Mouse (Mus musculus): ENCODE measurements around the gene Tnrc18. TPM values are rescaled to one million over a fixed set of nuclear protein-coding genes. Genes with fewer than 3 reads are reported as not detected.
A peak's percentile ranks its signal among the peaks of the same experiment; 100 is the strongest.

Gene Tnrc18
- total and polyA plus RNA-seq, 2 experiments, result 4.0 to 17.8 TPM

DNA sequence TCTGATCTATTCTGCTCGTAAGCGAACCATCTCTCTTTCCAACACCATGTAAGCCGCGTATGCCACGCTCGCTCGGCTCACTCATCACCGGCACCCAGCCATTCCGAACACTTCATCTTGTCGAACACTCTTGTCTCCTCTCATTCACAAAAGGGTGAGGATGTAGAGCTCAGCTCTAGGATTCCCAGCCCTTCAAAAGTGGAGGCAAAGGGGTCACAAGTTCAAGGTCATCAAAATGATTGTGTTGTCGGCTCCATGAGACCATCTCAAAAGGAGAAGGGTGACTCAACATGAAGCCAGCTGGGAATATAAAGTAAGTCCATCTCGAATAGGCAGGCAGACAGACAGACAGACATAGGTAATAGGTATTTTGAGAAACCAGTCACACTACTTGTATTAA, 19.3 kb downstream of the Tnrc18 start:
- 88% methylated on average over 12 of the region's 12 CpGs for whole genome bisulfite sequencing
- H3K27me3 ChIP-seq (ENCODE audit: control insufficient read depth, insufficient read depth, low read length), result no peaks in the 10 kb centered on the region
- H3K79me2 ChIP-seq (ENCODE audit: control insufficient read depth, insufficient read depth, low read length), result peaks cover 88% of the 10 kb centered on the region
- H3K4me1 ChIP-seq (ENCODE audit: control insufficient read depth, insufficient read depth, low read length), result no peaks in the 10 kb centered on the region; the same call in 1 of the 2 replicates
- TF ChIP-seq POLR2A (IDR thresholded peaks at IDR 0.05; ENCODE audit: extremely low read depth, insufficient read depth, low read length) (no peak), CTCF (IDR thresholded peaks at IDR 0.05; ENCODE audit: low read depth, low read length) (no peak)
- H3K27ac ChIP-seq (replicated peaks; ENCODE audit: insufficient read depth, low read depth, low read length), result no peak overlapping the region
- no peak overlapping the region for H3K4me3 ChIP-seq (ENCODE audit: insufficient read depth, low read depth, low read length)
- H3K36me3 ChIP-seq (ENCODE audit: control insufficient read depth, insufficient read depth, low read length), result no peaks in the 10 kb centered on the region
- H3K9ac ChIP-seq (ENCODE audit: low read depth, low read length), result no peak overlapping the region
- no peak for DNase-seq (ENCODE audit: extremely low read depth, low read depth, low spot score)

DNA sequence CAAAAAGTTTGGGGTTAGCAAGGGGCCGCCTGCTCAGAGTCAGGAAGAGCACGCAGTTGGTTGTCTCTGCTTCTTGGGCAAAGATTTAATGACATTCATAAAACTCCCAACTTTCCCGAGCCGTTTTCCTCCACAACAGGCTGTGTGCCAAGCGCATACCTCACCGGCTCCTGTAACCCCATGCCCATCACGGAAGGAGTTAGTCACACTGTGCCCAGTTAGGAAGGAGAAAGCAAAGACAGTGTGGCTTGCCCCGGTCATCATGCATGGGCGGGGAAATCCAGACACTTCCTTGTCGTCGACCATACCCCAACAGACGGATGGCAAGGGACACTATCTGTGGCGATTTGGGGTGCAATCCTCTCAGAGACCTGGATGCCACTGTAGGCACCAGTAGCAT, 19.8 kb downstream of the Tnrc18 start:
- TF ChIP-seq CTCF (IDR thresholded peaks at IDR 0.05; ENCODE audit: low read depth, low read length) (no peak), POLR2A (IDR thresholded peaks at IDR 0.05; ENCODE audit: extremely low read depth, insufficient read depth, low read length) (no peak)
- Histone ChIP-seq H3K27ac (replicated peaks; ENCODE audit: insufficient read depth, low read depth, low read length) (no peak overlapping the region), H3K9ac (ENCODE audit: low read depth, low read length) (no peak overlapping the region), H3K4me3 (ENCODE audit: insufficient read depth, low read depth, low read length) (no peak overlapping the region), H3K27me3 (ENCODE audit: control insufficient read depth, insufficient read depth, low read length) (no peaks in the 10 kb centered on the region), H3K4me1 (ENCODE audit: control insufficient read depth, insufficient read depth, low read length) (no peaks in the 10 kb centered on the region; the same call in 1 of the 2 replicates), H3K36me3 (ENCODE audit: control insufficient read depth, insufficient read depth, low read length) (no peaks in the 10 kb centered on the region), H3K79me2 (ENCODE audit: control insufficient read depth, insufficient read depth, low read length) (peaks cover 89% of the 10 kb centered on the region)
- WGBS, result 80% methylated on average over 13 of the region's 13 CpGs
- no peak for DNase-seq (ENCODE audit: extremely low read depth, low read depth, low spot score)

DNA sequence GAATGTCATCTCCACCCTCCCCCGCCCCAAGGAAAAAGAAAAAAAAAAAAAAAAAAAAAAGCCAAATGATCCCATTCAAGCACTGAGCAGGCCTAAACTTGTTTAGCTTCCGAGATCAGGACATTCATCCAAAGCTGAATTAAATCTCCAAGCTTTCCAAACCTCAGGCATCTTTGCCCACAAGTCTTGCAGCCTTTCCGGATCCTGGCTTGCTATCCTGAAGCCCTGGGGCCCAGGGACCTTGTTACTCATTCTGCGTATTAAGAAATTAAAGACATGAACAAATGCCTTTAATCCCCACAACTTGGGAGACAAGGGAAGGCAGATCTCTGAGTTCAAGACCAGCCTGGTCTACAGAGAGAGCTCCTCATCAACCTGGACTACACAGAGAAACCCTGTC, 20.5 kb downstream of the Tnrc18 start:
- no peaks in the 10 kb centered on the region for H3K36me3 ChIP-seq (ENCODE audit: control insufficient read depth, insufficient read depth, low read length)
- no peak for DNase-seq (ENCODE audit: extremely low read depth, low read depth, low spot score)
- H3K4me1 ChIP-seq (ENCODE audit: control insufficient read depth, insufficient read depth, low read length), result no peaks in the 10 kb centered on the region; the same call in 1 of the 2 replicates
- no peak overlapping the region for H3K27ac ChIP-seq (replicated peaks; ENCODE audit: insufficient read depth, low read depth, low read length)
- WGBS, result 98% methylated on average over 4 of the region's 4 CpGs
- TF ChIP-seq POLR2A (IDR thresholded peaks at IDR 0.05; ENCODE audit: extremely low read depth, insufficient read depth, low read length) (no peak), CTCF (IDR thresholded peaks at IDR 0.05; ENCODE audit: low read depth, low read length) (no peak)
- H3K4me3 ChIP-seq (ENCODE audit: insufficient read depth, low read depth, low read length), result no peak overlapping the region
- no peak overlapping the region for H3K9ac ChIP-seq (ENCODE audit: low read depth, low read length)
- H3K79me2 ChIP-seq (ENCODE audit: control insufficient read depth, insufficient read depth, low read length), result peaks cover 88% of the 10 kb centered on the region
- no peaks in the 10 kb centered on the region for H3K27me3 ChIP-seq (ENCODE audit: control insufficient read depth, insufficient read depth, low read length)

GRCm38 (mm10) chr5:142794582-142794981, 22.9 kb downstream of the Tnrc18 start:
- peak overlapping the region; percentile 47; the same call in 1 of the 2 replicates for H3K4me3 ChIP-seq (ENCODE audit: insufficient read depth, low read depth, low read length)
- TF ChIP-seq POLR2A (IDR thresholded peaks at IDR 0.05; ENCODE audit: extremely low read depth, insufficient read depth, low read length), result no peak
- no peak for TF ChIP-seq CTCF (IDR thresholded peaks at IDR 0.05; ENCODE audit: low read depth, low read length)
- H3K79me2 ChIP-seq (ENCODE audit: control insufficient read depth, insufficient read depth, low read length), result peaks cover 77% of the 10 kb centered on the region
- H3K27ac ChIP-seq (replicated peaks; ENCODE audit: insufficient read depth, low read depth, low read length), result peak overlapping the region; percentile 30; the same call in 1 of the 2 replicates
- H3K4me1 ChIP-seq (ENCODE audit: control insufficient read depth, insufficient read depth, low read length), result no peaks in the 10 kb centered on the region; the same call in 1 of the 2 replicates
- 79% methylated on average over 13 of the region's 13 CpGs for WGBS
- H3K9ac ChIP-seq (ENCODE audit: low read depth, low read length), result peak overlapping the region; percentile 39
- H3K27me3 ChIP-seq (ENCODE audit: control insufficient read depth, insufficient read depth, low read length), result no peaks in the 10 kb centered on the region
- peaks cover 1% of the 10 kb centered on the region; the same call in 1 of the 2 replicates for H3K36me3 ChIP-seq (ENCODE audit: control insufficient read depth, insufficient read depth, low read length)
- peak; percentile 35 for DNase-seq (ENCODE audit: extremely low read depth, low read depth, low spot score)

DNA sequence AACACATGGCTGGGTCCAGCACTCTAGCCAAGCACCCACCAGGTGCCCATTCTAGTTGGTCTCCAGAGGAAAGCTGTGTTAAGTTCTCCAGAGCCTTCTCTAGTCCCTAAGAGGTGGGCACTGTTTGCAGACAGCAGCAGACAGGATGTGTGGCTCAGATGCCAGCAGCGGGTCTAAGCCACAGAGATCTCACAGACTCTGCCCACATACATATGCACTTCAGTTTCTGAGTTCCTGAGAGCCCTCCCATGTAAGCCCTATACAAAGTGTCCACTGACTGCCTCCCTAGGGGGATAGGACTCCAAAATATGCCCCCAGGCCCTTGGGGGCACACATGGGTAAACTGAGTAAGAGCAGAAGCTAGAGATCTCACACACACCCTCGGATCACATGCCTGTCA, 23.3 kb downstream of the Tnrc18 start:
- peaks cover 73% of the 10 kb centered on the region for H3K79me2 ChIP-seq (ENCODE audit: control insufficient read depth, insufficient read depth, low read length)
- H3K9ac ChIP-seq (ENCODE audit: low read depth, low read length), result peak overlapping the region; percentile 39; the same call in 1 of the 2 replicates
- H3K4me1 ChIP-seq (ENCODE audit: control insufficient read depth, insufficient read depth, low read length), result no peaks in the 10 kb centered on the region; the same call in 1 of the 2 replicates
- H3K36me3 ChIP-seq (ENCODE audit: control insufficient read depth, insufficient read depth, low read length), result peaks cover 4% of the 10 kb centered on the region; the same call in 1 of the 2 replicates
- WGBS, result 85% methylated on average over 2 of the region's 2 CpGs
- H3K4me3 ChIP-seq (ENCODE audit: insufficient read depth, low read depth, low read length), result peak overlapping the region; percentile 47; the same call in 1 of the 2 replicates
- TF ChIP-seq POLR2A (IDR thresholded peaks at IDR 0.05; ENCODE audit: extremely low read depth, insufficient read depth, low read length), result no peak
- no peak for TF ChIP-seq CTCF (IDR thresholded peaks at IDR 0.05; ENCODE audit: low read depth, low read length)
- no peak for DNase-seq (ENCODE audit: extremely low read depth, low read depth, low spot score)
- H3K27me3 ChIP-seq (ENCODE audit: control insufficient read depth, insufficient read depth, low read length), result no peaks in the 10 kb centered on the region
- no peak overlapping the region for H3K27ac ChIP-seq (replicated peaks; ENCODE audit: insufficient read depth, low read depth, low read length)

DNA sequence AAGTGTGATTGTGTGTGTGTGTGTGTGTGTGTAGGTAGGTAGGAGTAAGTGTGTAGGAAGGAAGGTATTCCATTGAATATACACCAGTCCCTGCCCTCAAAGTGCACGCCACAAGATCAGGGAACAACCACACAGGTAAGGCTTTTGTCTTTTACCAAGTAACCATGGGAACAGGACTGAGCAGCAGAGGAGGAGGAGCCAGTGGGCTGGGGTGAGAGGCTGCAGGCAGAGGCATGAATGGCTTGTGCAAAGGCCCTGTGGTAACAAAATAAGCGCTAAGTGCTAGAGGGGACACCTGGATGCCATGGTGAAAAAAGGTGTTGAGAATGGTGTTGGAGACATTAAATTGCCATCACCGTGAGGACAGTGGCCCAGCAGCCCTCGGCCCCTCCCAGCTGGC, 24.9 kb downstream of the Tnrc18 start:
- Histone ChIP-seq H3K27ac (replicated peaks; ENCODE audit: insufficient read depth, low read depth, low read length) (no peak overlapping the region), H3K79me2 (ENCODE audit: control insufficient read depth, insufficient read depth, low read length) (peaks cover 68% of the 10 kb centered on the region), H3K4me3 (ENCODE audit: insufficient read depth, low read depth, low read length) (no peak overlapping the region), H3K36me3 (ENCODE audit: control insufficient read depth, insufficient read depth, low read length) (peaks cover 13% of the 10 kb centered on the region; the same call in 1 of the 2 replicates), H3K27me3 (ENCODE audit: control insufficient read depth, insufficient read depth, low read length) (no peaks in the 10 kb centered on the region), H3K4me1 (ENCODE audit: control insufficient read depth, insufficient read depth, low read length) (no peaks in the 10 kb centered on the region; the same call in 1 of the 2 replicates), H3K9ac (ENCODE audit: low read depth, low read length) (no peak overlapping the region)
- no peak for DNase-seq (ENCODE audit: extremely low read depth, low read depth, low spot score)
- TF ChIP-seq POLR2A (IDR thresholded peaks at IDR 0.05; ENCODE audit: extremely low read depth, insufficient read depth, low read length), result no peak
- TF ChIP-seq CTCF (IDR thresholded peaks at IDR 0.05; ENCODE audit: low read depth, low read length), result no peak
- WGBS, result 95% methylated on average over 4 of the region's 4 CpGs
